In the genomic region with DNA sequence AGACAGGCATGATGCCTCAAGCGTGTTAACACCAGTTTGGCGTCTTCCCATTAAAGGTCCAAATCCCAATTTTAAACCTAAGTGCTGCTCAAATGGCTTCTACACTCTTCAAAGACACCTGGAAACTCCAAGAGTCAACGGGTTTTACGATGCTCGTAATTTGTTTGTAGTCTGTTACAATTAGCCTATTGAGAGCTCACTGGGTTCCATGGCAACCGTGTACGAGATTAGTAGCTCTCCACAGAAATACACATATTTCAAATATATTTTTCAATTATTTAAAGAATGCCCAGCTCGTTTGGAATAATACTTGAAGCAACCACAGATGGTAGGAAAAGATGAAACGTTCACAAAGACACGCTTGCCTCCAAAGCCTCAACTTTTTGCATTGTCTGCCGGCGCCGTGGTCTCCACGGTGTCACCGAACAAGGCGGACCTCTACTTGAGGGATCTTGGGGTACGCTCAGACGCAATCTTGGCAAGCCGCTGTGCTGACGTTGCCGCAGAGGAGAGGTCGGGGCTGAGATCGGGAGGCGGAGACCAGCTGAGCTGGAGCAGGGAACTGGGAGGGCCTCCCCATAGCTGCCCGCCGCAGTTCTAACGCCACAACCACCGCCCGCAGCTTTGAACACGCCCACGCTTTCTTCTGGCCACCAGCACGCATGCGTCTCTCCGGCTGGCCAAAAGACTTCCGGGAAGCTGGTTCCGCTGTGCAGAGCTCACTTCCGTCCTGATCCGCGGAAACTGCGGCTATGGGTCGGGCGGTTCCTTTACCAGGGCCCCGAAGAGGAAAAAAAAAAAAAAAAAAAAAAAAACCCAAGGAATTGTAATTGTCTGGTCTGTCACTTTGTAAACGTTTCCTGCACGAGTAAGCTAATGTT, we compare ENCODE assay signal across 8 mouse cellular contexts. TPM values are rescaled to one million over a fixed set of nuclear protein-coding genes. Genes with fewer than 3 reads are reported as not detected.
DNase-seq lines count a peak whose midpoint lies in the region; ATAC-seq lines count a peak whose summit lies in the region.

No protein-coding gene starts in this region.

- peak; percentile 94 for ATAC-seq in hindbrain, embryonic 14.5 days (ENCODE audit: low FRiP score)

- peaks cover 28% of the 10 kb centered on the region for H3K4me1 ChIP-seq in hindbrain, embryonic 14.5 days (replicated peaks; ENCODE audit: control insufficient read depth, insufficient read depth, low read length)

- WGBS in hindbrain, embryonic 14.5 days = 3% methylated on average over 45 of the region's 45 CpGs

- peak overlapping the region; percentile 82 for H3K4me3 ChIP-seq in hindbrain, embryonic 14.5 days (replicated peaks; ENCODE audit: low read length)

- no peaks in the 10 kb centered on the region for H3K36me3 ChIP-seq in hindbrain, embryonic 14.5 days (replicated peaks; ENCODE audit: control insufficient read depth, insufficient read depth)

- peak overlapping the region; percentile 93 for H3K4me2 ChIP-seq in hindbrain, embryonic 14.5 days (replicated peaks)

- peak; percentile 97 for DNase-seq in R1 (ENCODE audit: low read depth, low spot score)
- peak; percentile 93 to 95 for DNase-seq in cerebellum, postnatal 25 days
- peak; percentile 81 to 90 for DNase-seq in frontal cortex, postnatal 25 days (ENCODE audit: low spot score in 2 of 2)
- DNase-seq in hindbrain, embryonic 14.5 days (ENCODE audit: low spot score) = peak; percentile 95
- peak; percentile 93 for DNase-seq in layer of hippocampus, postnatal 36 days
- peak; percentile 97 for DNase-seq in lung, postnatal 36 days
- DNase-seq in retina, postnatal 1 day = peak; percentile 97
- peak; percentile 77 to 92 for DNase-seq in urinary bladder, adult 18-20 months (ENCODE audit: low spot score in 2 of 2)

- peak overlapping the region; percentile 87 for H3K9ac ChIP-seq in hindbrain, embryonic 14.5 days

- no peaks in the 10 kb centered on the region for H3K27me3 ChIP-seq in hindbrain, embryonic 14.5 days (ENCODE audit: control insufficient read depth, insufficient read depth, low read length)

- peak overlapping the region; percentile 94 for H3K27ac ChIP-seq in hindbrain, embryonic 14.5 days

- H3K9me3 ChIP-seq in hindbrain, embryonic 14.5 days (ENCODE audit: control insufficient read depth, low read length) = no peaks in the 10 kb centered on the region

RNA-seq across cellular contexts. Expression of a gene that starts 1.1 kb away (rescaled TPM):
- polyA plus RNA-seq in hindbrain, embryonic 14.5 days (2014; fragmentation: Nextera tagmentation; extraction: Ambion mirVana) = 65.1 and 71.7 TPM in 2 replicates
- total RNA-seq in layer of hippocampus, postnatal 36 days (2021) = 100 to 1,000 TPM in 1 of 2 experiments, 10 to 100 TPM in 1; 88.7 to 116 TPM

RNA-seq across cellular contexts. Expression of a gene that starts 50.1 kb away (rescaled TPM):
- 0.67 and 1.4 TPM in 2 replicates for polyA plus RNA-seq in hindbrain, embryonic 14.5 days (2014; fragmentation: Nextera tagmentation; extraction: Ambion mirVana)
- under 1 TPM; 0.48 to 0.70 TPM for total RNA-seq in layer of hippocampus, postnatal 36 days (2021)

RNA-seq across cellular contexts. Expression of a gene that starts 50.2 kb away (rescaled TPM):
- polyA plus RNA-seq in hindbrain, embryonic 14.5 days (2014; fragmentation: Nextera tagmentation; extraction: Ambion mirVana) = not detected in 2 replicates
- total RNA-seq in layer of hippocampus, postnatal 36 days (2021) = not detected

Comparison
In these comparisons a context has a peak if more than half of its experiments do, and no peak if none do; other contexts are left out.
1. Peak in every context shown above with its lines: DNase-seq, ATAC-seq, H3K4me3 ChIP-seq and H3K27ac ChIP-seq.